Mouse (Mus musculus) midbrain, embryonic 12.5 days (tissue): ENCODE data around the gene Upf2. TPM values are rescaled to one million over a fixed set of nuclear protein-coding genes. Genes with fewer than 3 reads are reported as not detected.

ENCODE experiments used
- ATAC-seq: fragments of 200-750 bp; cut with Nextera tagmentation; 2 replicates; pipeline ENCODE4 v1.8.0; 2017; ENCODE audit warnings: low read depth, moderate TSS enrichment, moderate library complexity; ENCODE audit not compliant: low FRiP score
- H3K27ac ChIP-seq: fragments of 300-500 bp; sonication (generic); replicated peaks from 2 replicates; pipeline ENCODE4 v1.5.1; 2016; ENCODE audit warnings: mild to moderate bottlenecking
- H3K27me3 ChIP-seq: fragments of 300-500 bp; sonication (generic); 2 replicates; pipeline ENCODE4 v1.6.1; 2016; ENCODE audit warnings: mild to moderate bottlenecking
- H3K36me3 ChIP-seq: fragments of 300-500 bp; sonication (generic); 2 replicates; pipeline ENCODE4 v1.6.1; 2016
- H3K4me1 ChIP-seq: fragments of 300-500 bp; sonication (generic); 2 replicates; pipeline ENCODE4 v1.6.1; 2016
- H3K4me2 ChIP-seq: fragments of 300-500 bp; sonication (generic); replicated peaks from 2 replicates; pipeline ENCODE4 v1.6.1; 2016; ENCODE audit warnings: mild to moderate bottlenecking, moderate library complexity
- H3K4me3 ChIP-seq: fragments of 300-500 bp; sonication (generic); 2 replicates; pipeline ENCODE4 v1.5.1; 2016; ENCODE audit warnings: mild to moderate bottlenecking
- H3K9ac ChIP-seq: fragments of 300-500 bp; sonication (generic); replicated peaks from 2 replicates; pipeline ENCODE4 v1.6.1; 2016; ENCODE audit warnings: mild to moderate bottlenecking, moderate library complexity
- H3K9me3 ChIP-seq: fragments of 300-500 bp; sonication (generic); 2 replicates; pipeline ENCODE4 v1.6.1; 2016; ENCODE audit warnings: mild to moderate bottlenecking
- WGBS: fragments of 180-500 bp; shearing (Covaris S2); methylation state at CpG from one replicate; pipeline ENCODE4 v1.1.7; 2016; 5-methylcytosine and 5-hydroxymethylcytosine counted together
- polyA plus RNA-seq: library from polyadenylated mRNA; unstranded; fragments of >200 nt; fragmentation: Nextera tagmentation; extraction: Ambion mirVana; gene quantifications from 2 replicates; pipeline ENCODE4 v1.2.1, GENCODE M21; 2016

The Upf2 gene
- 13.1 and 13.4 TPM in 2 replicates for polyA plus RNA-seq

- ATAC-seq = peak; percentile 95
- WGBS = under 1% methylated on average over 47 of the region's 54 CpGs
Measured at GRCm38 (mm10) chr2:5950766-5951595, at the start of gene Upf2. TSS of gene Upf2 (plus strand) at chr2:5951469.

GRCm38 (mm10) chr2:5906092-5906491 is 45.2 kb upstream of the Upf2 start:
- Histone ChIP-seq H3K4me2 (no peak overlapping the region), H3K27ac (no peak overlapping the region), H3K9me3 (no peaks in the 10 kb centered on the region), H3K36me3 (peaks cover 11% of the 10 kb centered on the region; the same call in 1 of the 2 replicates), H3K4me1 (no peaks in the 10 kb centered on the region), H3K27me3 (no peaks in the 10 kb centered on the region), H3K4me3 (no peak overlapping the region), H3K9ac (no peak overlapping the region)
- 62% methylated on average over 5 of the region's 5 CpGs for WGBS
- ATAC-seq = no peak

More at GRCm38 (mm10) chr2:5950766-5951595, at the start of gene Upf2:
- H3K4me3 ChIP-seq = peak within 1 kb of the TSS; percentile 98
- H3K4me2 ChIP-seq = peak within 1 kb of the TSS; percentile 92
- H3K36me3 ChIP-seq = no peaks in the 10 kb centered on the region
- no peaks in the 10 kb centered on the region for H3K27me3 ChIP-seq
- H3K27ac ChIP-seq = peak within 1 kb of the TSS; percentile 86
- peak within 1 kb of the TSS; percentile 96 for H3K9ac ChIP-seq
- peaks cover 14% of the 10 kb centered on the region for H3K4me1 ChIP-seq
- no peaks in the 10 kb centered on the region for H3K9me3 ChIP-seq

DNA sequence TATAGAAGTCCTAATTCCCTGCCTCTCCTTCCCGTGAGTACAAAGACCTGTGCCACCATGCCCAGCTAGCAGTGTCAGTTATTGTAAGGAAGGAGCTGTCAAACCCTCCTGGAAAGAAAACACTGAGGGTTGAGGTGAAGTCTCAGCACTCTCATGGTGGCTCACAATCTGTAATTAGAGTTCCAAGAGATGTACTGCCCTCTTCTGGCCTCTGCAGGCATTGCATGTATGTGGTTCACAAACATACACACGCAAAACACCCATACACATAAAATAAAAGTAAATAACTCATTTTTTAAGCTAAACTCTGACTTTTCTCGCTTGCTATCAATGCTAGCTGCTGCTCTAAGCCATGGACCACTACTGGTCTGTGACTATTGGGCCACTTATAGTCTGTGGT is 44.6 kb upstream of the Upf2 start:
- no peaks in the 10 kb centered on the region for H3K4me1 ChIP-seq
- peaks cover 11% of the 10 kb centered on the region; the same call in 1 of the 2 replicates for H3K36me3 ChIP-seq
- H3K27ac ChIP-seq = no peak overlapping the region
- ATAC-seq = no peak
- no peaks in the 10 kb centered on the region for H3K27me3 ChIP-seq
- WGBS = 45% methylated on average over 3 of the region's 3 CpGs
- H3K4me3 ChIP-seq = no peak overlapping the region
- H3K9me3 ChIP-seq = no peaks in the 10 kb centered on the region
- no peak overlapping the region for H3K4me2 ChIP-seq
- no peak overlapping the region for H3K9ac ChIP-seq

- Histone ChIP-seq H3K27me3 (no peaks in the 10 kb centered on the region), H3K36me3 (peaks cover 7% of the 10 kb centered on the region; the same call in 1 of the 2 replicates), H3K4me2 (no peak overlapping the region), H3K27ac (no peak overlapping the region), H3K4me3 (no peak overlapping the region), H3K9me3 (no peaks in the 10 kb centered on the region), H3K4me1 (no peaks in the 10 kb centered on the region), H3K9ac (no peak overlapping the region)
- WGBS = 61% methylated on average over 16 of the region's 16 CpGs
- no peak for ATAC-seq
Measured at GRCm38 (mm10) chr2:5911282-5911965, 39.8 kb upstream of the Upf2 start.

GRCm38 (mm10) chr2:5922823-5923222 is 28.4 kb upstream of the Upf2 start:
- Histone ChIP-seq H3K36me3 (peaks cover 7% of the 10 kb centered on the region; the same call in 1 of the 2 replicates), H3K4me2 (no peak overlapping the region), H3K27ac (no peak overlapping the region), H3K9ac (no peak overlapping the region), H3K4me1 (no peaks in the 10 kb centered on the region), H3K4me3 (no peak overlapping the region), H3K9me3 (no peaks in the 10 kb centered on the region), H3K27me3 (no peaks in the 10 kb centered on the region)
- no peak for ATAC-seq
- 98% methylated on average over 6 of the region's 6 CpGs for WGBS

DNA sequence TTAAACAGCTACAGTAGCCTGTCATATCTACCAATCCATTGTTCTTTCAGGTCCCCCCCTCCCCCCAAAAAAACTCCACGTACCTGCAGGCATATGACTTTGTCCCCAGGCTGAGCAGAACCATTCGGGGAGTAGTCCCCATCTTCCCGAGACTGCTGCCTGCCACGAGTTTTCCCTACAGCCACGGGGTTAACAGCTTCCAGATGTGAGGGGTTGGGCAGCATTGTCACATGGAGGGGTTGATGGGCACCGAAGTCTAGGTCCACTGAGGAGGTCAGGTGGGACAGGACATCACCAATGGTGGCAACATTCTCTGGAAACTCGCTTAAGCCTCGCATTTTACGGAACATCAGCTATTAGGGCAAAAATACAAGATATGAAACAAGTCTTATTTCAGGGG is 27.5 kb upstream of the Upf2 start:
- 86% methylated on average over 9 of the region's 9 CpGs for WGBS
- Histone ChIP-seq H3K4me3 (no peak overlapping the region), H3K4me1 (no peaks in the 10 kb centered on the region), H3K9me3 (no peaks in the 10 kb centered on the region), H3K27me3 (no peaks in the 10 kb centered on the region), H3K4me2 (no peak overlapping the region), H3K36me3 (peaks cover 14% of the 10 kb centered on the region; the same call in 1 of the 2 replicates), H3K9ac (no peak overlapping the region), H3K27ac (no peak overlapping the region)
- ATAC-seq = no peak

- Histone ChIP-seq H3K36me3 (peaks cover 14% of the 10 kb centered on the region), H3K4me1 (no peaks in the 10 kb centered on the region), H3K27ac (no peak overlapping the region), H3K4me3 (no peak overlapping the region), H3K9ac (no peak overlapping the region), H3K9me3 (no peaks in the 10 kb centered on the region), H3K4me2 (no peak overlapping the region), H3K27me3 (no peaks in the 10 kb centered on the region)
- no peak for ATAC-seq
- WGBS = 96% methylated on average over 5 of the region's 5 CpGs
Measured at GRCm38 (mm10) chr2:5927481-5927880, 23.8 kb upstream of the Upf2 start.

DNA sequence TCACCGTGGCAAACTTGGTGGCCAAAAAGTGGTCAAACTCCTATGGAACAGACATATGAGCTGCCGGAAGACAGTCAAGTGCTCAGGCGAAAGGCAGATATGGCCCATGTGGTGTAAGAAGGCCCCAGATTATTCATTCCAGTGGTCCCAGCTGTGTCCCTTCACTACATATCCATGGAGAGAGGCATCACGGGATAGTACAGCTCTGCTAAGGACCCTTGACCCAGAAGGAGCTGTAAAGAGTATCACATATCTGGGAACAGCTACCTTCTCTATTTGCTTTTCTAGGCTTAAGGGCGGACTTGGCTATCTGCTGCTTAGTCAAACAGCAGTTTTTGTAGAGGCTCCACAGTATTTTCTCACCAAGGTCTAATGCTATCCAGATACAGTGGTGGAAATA is 21.5 kb upstream of the Upf2 start:
- Histone ChIP-seq H3K4me1 (no peaks in the 10 kb centered on the region), H3K27me3 (no peaks in the 10 kb centered on the region), H3K9ac (no peak overlapping the region), H3K27ac (no peak overlapping the region), H3K4me3 (no peak overlapping the region), H3K4me2 (no peak overlapping the region), H3K36me3 (peaks cover 14% of the 10 kb centered on the region), H3K9me3 (no peaks in the 10 kb centered on the region)
- 90% methylated on average over 5 of the region's 5 CpGs for WGBS
- no peak for ATAC-seq

DNA sequence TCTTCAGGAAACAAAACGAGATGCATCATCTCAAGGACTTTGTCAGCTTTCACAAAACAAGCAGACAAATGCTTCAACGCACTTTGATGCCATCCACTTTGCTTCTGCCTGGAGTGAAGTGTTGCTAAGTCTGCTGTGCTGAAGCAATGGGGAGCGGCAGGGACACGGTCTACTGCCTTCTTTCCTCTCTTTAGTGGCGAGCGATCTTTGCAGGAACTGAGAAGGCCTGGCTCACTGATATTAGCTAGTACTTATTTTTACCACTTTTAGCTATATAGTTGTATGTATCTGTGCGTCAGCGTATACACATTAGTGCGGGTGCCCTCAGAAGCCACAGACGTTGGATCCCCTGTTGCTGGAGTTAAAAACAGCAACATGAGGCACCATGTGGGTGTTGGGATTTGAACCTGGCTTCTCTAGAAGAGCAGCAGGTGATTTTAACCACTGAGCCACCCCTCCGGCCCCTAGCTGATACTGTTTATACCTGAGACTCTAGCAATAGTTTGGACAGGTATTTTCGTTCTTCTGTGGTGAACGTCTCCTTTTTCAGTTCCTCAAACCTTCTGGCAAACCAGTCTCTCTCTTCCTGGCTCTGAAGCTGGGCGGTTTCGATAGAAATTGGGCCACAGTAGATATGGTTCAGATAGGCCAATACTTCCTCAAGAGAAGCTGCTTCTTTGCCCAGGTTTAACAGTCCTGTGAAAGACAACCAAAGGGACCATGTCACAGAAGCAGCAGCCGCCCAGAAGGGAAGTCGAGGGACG is 20.8 kb upstream of the Upf2 start:
- H3K4me2 ChIP-seq = no peak overlapping the region
- H3K9me3 ChIP-seq = no peaks in the 10 kb centered on the region
- 86% methylated on average over 18 of the region's 18 CpGs for WGBS
- H3K9ac ChIP-seq = no peak overlapping the region
- peaks cover 14% of the 10 kb centered on the region for H3K36me3 ChIP-seq
- no peak overlapping the region for H3K4me3 ChIP-seq
- ATAC-seq = no peak
- H3K27me3 ChIP-seq = no peaks in the 10 kb centered on the region
- no peak overlapping the region for H3K27ac ChIP-seq
- H3K4me1 ChIP-seq = no peaks in the 10 kb centered on the region

GRCm38 (mm10) chr2:5931938-5932337 is 19.3 kb upstream of the Upf2 start:
- ATAC-seq = no peak
- H3K9me3 ChIP-seq = no peaks in the 10 kb centered on the region
- no peak overlapping the region for H3K27ac ChIP-seq
- no peaks in the 10 kb centered on the region for H3K4me1 ChIP-seq
- H3K9ac ChIP-seq = no peak overlapping the region
- H3K27me3 ChIP-seq = no peaks in the 10 kb centered on the region
- no peak overlapping the region for H3K4me3 ChIP-seq
- 89% methylated on average over 5 of the region's 5 CpGs for WGBS
- peaks cover 14% of the 10 kb centered on the region for H3K36me3 ChIP-seq
- no peak overlapping the region for H3K4me2 ChIP-seq

GRCm38 (mm10) chr2:5934936-5935335 is 16.3 kb upstream of the Upf2 start:
- Histone ChIP-seq H3K27me3 (no peaks in the 10 kb centered on the region), H3K9ac (no peak overlapping the region), H3K4me1 (no peaks in the 10 kb centered on the region), H3K4me2 (no peak overlapping the region), H3K4me3 (no peak overlapping the region), H3K27ac (no peak overlapping the region), H3K9me3 (no peaks in the 10 kb centered on the region), H3K36me3 (no peaks in the 10 kb centered on the region; the same call in 1 of the 2 replicates)
- no peak for ATAC-seq
- 97% methylated on average over 3 of the region's 3 CpGs for WGBS

- Histone ChIP-seq H3K4me2 (no peak overlapping the region), H3K27ac (no peak overlapping the region), H3K4me1 (no peaks in the 10 kb centered on the region), H3K36me3 (no peaks in the 10 kb centered on the region), H3K27me3 (no peaks in the 10 kb centered on the region), H3K4me3 (no peak overlapping the region), H3K9ac (no peak overlapping the region), H3K9me3 (no peaks in the 10 kb centered on the region)
- WGBS = 78% methylated on average over 6 of the region's 6 CpGs
- no peak for ATAC-seq
Measured at GRCm38 (mm10) chr2:5936068-5936467, 15.2 kb upstream of the Upf2 start.
